Mouse (Mus musculus) left cerebral cortex, adult 2 months (tissue): Measurements from ENCODE around the gene Ctdsp1. TPM values are rescaled to one million over a fixed set of nuclear protein-coding genes. Genes with fewer than 3 reads are reported as not detected.

Source experiments
- DNase-seq, 2 experiments: peaks; one replicate each; pipeline ENCODE4 v3.0.0; 2021 to 2022; ENCODE audit warnings: low spot score in 2 of 2, mixed read lengths in 1 of 2; ENCODE audit errors: extremely low spot score in 1 of 2
- H3K27ac ChIP-seq: fragments of 200-600 bp; 2 replicates; pipeline ENCODE4 v1.8.1; 2022
- H3K4me3 ChIP-seq: fragments of 200-600 bp; 2 replicates; pipeline ENCODE4 v1.8.1; 2022
- CTCF ChIP-seq: fragments of 200-600 bp; IDR thresholded peaks from 2 replicates; pipeline ENCODE4 v1.8.1; 2022; ENCODE audit warnings: antibody characterized with exemption, mild to moderate bottlenecking, moderate library complexity
- intact Hi-C: fragments of 180-260 bp; cut with DNase I; formaldehyde crosslinking; loops from one replicate; pipeline ENCODE4 v1.15.1; 2025
- total RNA-seq, 2 experiments: library from RNA; stranded (reverse); gene quantifications; 2 replicates each; pipeline ENCODE4 v1.2.3; 2021

The Ctdsp1 gene
- total RNA-seq, 2 experiments from 2014 or later, result 21.6 to 25.6 TPM

DNA sequence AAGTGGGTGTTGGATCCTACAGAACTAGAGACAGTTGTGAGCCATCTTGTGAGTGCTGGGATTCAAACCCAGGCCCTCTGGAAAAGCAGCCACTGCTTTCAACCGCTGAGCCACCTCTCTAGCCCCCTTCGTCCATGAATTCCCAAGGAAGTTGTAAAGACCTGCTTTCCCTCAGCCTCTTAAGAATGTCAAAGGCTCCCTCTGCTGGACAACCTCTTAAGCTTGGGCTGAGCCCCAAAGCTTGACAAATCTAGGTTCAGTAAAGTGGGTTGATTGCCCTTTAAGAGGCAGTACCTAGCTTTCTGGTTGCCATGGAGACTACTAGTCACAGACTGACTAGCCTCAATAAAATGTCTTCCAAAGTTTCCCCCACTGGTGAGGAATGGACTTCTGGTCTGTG, 29.5 kb upstream of the Ctdsp1 start, which contains the start of gene Catip:
Catip (plus strand) TSS at position 297 of the 400 bp plus-strand sequence.
- DNase-seq, result peak; percentile 61 to 67
- H3K27ac ChIP-seq, result peak within 1 kb of the TSS; percentile 37; the same call in 1 of the 2 replicates
- peak; percentile 89 for TF ChIP-seq CTCF
- intact Hi-C loops, result loop anchor here (1.0 to 5.0 kb wide), 3 partner anchors 49 to 155 kb away; no protein-coding TSS in a partner anchor
- H3K4me3 ChIP-seq, result peak within 1 kb of the TSS; percentile 6; the same call in 1 of the 2 replicates

DNA sequence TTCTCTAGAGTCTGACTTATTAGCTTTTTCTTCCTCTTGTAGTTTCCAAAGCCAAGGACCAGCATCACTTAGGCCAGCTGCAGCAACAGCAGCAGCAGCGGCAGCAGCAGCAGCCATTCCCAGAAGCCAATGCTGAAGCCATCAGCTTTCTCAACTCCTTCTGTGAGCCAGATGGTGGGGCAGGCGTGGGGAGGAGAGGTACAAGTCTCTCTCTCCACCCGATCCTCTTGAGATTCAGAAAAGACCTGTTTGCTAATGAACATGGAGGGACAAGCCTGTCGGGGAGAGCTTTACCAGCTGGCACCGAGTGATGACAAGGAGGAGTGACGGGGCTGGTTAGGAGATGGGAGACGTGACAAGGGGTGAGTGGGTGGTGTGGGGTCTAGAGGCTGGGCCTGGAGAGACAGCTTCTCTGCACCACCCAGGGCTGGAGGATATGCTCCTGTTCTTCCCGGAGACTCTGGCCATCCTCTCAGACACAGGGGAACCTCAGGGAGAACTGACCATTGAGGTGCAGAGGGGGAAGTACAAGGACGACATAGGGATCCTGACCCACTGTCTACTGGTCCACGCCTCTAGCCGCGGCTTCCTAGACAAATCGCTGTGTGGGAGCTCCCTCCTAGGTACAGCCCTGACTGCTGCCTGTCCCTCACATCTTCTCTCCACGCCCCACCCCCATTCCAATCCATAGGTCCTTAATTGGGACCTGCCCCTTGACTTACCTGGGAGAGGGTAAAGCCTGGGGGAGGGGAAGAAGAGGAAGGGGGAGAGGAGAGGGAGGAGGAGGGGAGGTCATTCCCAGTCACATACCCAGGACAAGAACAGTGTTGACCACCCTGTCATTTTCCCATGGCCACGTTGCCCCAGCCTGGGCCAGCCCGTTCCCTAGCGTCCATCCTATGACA, 28.7 kb upstream of the Ctdsp1 start:
- DNase-seq, result no peak
- TF ChIP-seq CTCF, result no peak
- Histone ChIP-seq H3K4me3 (peak overlapping the region; percentile 6; the same call in 1 of the 2 replicates), H3K27ac (peak overlapping the region; percentile 44; the same call in 1 of the 2 replicates)
- intact Hi-C loops, result loop anchor here (5.0 kb wide), 2 partner anchors 75 to 155 kb away; no protein-coding TSS in a partner anchor

DNA sequence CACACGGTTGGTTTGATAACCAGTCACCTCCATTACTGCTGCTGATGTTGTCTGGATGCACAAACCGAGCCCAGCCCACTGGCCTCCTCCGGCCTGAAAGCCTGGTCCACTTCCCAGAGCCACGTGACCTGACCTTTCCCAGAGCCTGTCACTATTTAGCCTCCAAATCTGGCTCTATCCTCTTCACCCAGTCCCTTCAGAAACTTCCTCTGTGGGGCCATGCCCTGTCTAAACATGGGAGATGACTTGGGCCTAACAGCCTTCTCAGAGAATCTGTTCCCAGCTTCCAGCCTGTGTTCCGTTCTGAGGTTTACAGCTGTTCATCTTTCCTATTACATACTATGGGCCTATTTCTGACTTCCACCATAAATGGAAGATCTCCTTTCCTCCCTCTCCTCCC, 27.9 kb upstream of the Ctdsp1 start:
- Histone ChIP-seq H3K27ac (peak overlapping the region; percentile 44; the same call in 1 of the 2 replicates), H3K4me3 (no peak overlapping the region)
- DNase-seq, result no peak
- intact Hi-C loops, result loop anchor here (5.0 kb wide), 2 partner anchors 76 to 156 kb away; no protein-coding TSS in a partner anchor
- TF ChIP-seq CTCF, result no peak

DNA sequence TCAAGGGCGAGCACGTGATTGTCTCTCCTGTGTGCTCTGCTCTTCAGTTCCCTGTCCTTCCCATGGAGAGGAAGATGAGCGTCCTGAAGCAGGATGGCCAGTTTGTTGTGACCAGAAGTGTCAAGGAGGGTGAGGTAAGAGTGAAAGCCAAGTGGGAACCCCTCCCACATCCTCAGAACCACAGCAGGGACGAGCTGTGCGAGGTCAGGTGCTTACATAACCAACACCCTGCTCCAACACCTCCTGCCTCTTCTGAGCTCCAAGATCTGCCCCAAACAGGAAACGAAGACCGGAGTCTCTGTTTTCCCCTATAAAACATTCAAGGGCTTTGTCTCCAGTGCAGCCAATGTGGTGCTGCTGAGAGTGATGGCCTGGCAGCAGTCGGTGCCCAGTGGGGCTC, 27.0 kb upstream of the Ctdsp1 start:
- H3K27ac ChIP-seq, result no peak overlapping the region; the same call in 1 of the 2 replicates
- DNase-seq, result no peak
- intact Hi-C loops, result loop anchor here (5.0 kb wide), 2 partner anchors 77 to 157 kb away; no protein-coding TSS in a partner anchor
- no peak for TF ChIP-seq CTCF
- no peak overlapping the region for H3K4me3 ChIP-seq

DNA sequence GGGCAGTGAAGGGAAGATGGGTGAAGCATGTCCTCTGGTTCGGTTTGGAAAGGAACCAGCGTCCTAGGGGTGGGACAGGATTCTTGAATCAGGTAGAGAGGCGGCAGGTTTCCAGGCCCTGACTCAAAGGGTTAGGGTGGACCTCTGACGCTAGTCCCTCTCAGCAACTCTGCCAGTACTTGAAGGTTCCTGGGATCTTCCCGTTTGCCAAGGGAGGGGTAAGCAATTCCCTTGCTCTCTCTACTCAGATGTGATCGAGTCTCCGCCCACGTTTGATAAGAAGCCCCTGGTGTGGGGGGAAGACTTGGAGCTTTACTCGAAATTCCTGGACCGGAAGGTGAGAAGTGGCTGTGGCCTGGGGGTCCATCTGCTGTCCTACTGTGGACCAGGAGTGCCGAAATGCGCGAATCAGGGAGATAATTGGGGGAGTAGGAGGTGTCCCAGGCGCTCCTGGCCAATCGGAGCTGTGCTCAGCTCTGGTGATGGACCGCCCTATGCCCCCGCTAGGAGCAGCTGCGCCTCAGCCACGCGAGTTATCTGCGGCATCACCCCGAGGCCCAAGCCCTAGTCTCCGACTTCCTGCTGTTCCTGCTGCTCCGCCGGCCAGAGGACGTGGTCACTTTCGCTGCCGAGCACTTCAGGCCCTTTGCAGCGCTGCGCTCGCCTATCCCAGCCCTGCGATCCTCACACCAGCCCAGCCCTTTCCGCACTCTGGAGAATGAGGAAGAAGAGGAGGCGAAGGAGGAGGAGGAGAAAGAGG, 23.2 kb upstream of the Ctdsp1 start:
- intact Hi-C loops, result no loop called here
- peak overlapping the region; percentile 29 for H3K4me3 ChIP-seq
- DNase-seq, result peak; percentile 26 to 30
- TF ChIP-seq CTCF, result no peak; the same call in 1 of the 2 replicates
- H3K27ac ChIP-seq, result peak overlapping the region; percentile 47; the same call in 1 of the 2 replicates

DNA sequence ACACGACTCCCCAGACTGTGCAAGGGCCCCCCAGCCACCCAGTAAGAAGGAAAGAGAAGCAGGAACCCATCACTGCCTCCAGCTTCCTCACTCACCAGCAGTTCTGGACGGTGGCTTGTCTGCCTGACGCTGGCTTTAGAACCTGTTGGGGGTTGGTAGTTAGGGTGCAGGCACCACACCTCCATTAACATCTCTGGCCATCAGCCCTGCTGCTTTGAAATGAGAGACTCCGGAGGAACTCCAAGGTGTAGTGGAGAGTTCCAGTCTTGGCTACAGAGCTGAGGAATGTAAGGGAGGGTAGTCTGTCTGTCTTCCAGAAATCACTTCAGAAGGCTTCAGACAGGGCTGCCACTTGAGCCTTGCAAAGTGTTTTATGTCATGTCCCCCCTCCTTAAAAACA, 21.3 kb upstream of the Ctdsp1 start:
- TF ChIP-seq CTCF, result no peak
- intact Hi-C loops, result no loop called here

DNA sequence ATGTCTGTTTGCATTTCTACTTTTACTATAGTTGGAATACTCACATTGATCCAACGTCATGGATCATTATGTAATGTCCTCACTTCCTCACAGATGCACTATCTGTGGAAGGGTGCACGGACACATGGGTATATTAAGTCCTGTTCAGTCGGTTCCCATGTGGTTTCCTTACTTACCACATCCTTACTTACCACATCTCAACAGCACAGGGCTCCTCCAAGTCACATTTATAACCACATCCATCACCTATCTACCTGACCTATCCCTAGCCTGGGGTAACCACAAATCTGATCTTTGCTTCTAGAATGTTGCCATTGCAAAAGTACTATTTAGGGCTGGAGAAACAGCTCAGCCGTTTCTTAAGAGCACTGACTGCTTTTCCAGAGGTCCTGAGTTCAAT, 17.9 kb upstream of the Ctdsp1 start:
- Histone ChIP-seq H3K4me3 (no peak overlapping the region), H3K27ac (no peak overlapping the region)
- TF ChIP-seq CTCF, result no peak
- DNase-seq, result no peak
- intact Hi-C loops, result no loop called here

More for the DNA sequence above, 21.3 kb upstream of the Ctdsp1 start:
- no peak overlapping the region for H3K4me3 ChIP-seq
- H3K27ac ChIP-seq, result no peak overlapping the region
- DNase-seq, result no peak

DNA sequence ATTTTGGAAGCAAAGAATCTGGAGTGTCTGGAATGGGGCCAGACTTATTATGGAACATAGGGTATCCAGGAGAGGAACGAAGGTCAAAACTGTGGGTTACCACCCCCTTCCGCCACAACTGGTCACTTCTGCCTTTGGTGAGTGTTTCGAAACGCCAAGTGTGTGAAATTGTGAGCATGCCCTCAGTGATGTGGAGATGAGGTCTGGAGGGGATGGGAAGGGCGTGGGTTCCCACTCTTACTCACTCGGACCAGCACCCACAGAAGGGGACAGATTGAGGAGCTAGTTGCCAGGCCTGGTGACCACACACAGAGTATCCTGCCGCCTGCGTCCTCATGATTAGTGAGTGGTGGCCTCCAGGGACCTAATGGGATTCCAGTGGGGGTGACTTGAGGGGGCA, 16.3 kb upstream of the Ctdsp1 start, which contains the start of gene Slc11a1:
Slc11a1 (plus strand) TSS at position 216 of the 400 bp plus-strand sequence.
- intact Hi-C loops, result no loop called here
- DNase-seq, result no peak
- Histone ChIP-seq H3K4me3 (no peak within 1 kb of the TSS), H3K27ac (no peak within 1 kb of the TSS)
- TF ChIP-seq CTCF, result no peak

DNA sequence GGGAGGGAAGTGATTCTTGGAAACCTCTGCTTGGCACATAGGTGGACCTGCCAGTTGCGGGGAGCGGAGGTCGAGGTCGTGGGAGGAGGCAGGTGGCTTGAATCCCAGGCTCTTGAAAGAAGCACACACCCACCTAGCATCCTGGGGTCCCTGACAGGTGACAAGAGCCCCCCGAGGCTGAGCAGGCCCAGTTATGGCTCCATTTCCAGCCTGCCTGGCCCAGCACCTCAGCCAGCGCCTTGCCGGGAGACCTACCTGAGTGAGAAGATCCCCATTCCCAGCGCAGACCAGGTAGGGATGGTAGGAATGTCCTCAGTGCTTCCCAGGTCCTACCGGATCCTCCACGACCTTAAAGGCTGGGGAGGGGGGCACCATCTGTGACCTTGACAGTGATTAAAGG, 15.7 kb upstream of the Ctdsp1 start:
- Histone ChIP-seq H3K4me3 (no peak overlapping the region), H3K27ac (no peak overlapping the region)
- no peak for TF ChIP-seq CTCF
- intact Hi-C loops, result no loop called here
- DNase-seq, result no peak

DNA sequence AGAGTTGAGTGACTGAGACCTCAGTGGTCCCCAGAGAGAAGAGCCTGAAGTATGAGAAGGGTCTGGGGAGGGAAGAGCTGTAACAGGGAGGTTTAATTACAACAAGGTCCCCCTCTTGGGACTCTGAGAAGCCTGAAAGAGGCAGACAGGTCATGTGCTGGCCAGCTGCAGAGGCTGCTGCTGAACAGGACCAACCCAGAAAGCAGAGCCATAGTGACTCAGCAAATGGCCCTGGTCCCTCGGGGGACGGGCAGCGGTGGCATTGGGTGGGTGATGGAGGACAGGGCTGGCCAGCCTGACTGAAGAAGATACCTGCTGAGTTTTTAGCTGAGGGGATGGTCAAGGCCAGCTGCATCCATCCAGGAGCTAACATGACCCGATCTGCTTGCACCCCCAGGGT, 14.9 kb upstream of the Ctdsp1 start:
- no peak for TF ChIP-seq CTCF
- no peak for DNase-seq
- no peak overlapping the region for H3K4me3 ChIP-seq
- H3K27ac ChIP-seq, result no peak overlapping the region; the same call in 1 of the 2 replicates
- intact Hi-C loops, result no loop called here

DNA sequence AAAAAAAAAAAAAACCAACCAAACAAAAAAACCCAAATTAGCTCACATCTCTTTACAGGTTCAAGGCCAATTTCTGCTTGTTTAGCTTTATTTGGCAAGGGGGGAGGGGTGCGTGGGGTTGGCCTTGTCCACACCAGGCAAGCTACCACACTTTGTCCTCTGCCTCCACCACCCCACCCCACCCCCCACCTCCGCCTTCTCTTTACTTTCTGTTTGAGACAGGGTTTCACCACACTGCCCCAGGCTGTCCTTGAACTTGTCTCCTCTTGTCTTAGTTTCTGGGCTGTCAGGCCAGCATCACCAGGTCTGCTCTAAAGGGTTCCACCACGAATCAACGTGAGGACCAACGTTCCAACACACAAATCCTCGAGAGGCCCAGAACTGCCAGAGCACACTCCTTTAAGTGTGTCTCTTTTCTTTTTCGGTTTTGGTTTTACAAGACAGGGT, 12.2 kb upstream of the Ctdsp1 start:
- Histone ChIP-seq H3K4me3 (no peak overlapping the region), H3K27ac (no peak overlapping the region)
- no peak for TF ChIP-seq CTCF
- DNase-seq, result no peak
- intact Hi-C loops, result no loop called here
